Mouse (Mus musculus) neural tube, embryonic 14.5 days (tissue): Measurements from ENCODE around the gene 1700037H04Rik. TPM values are rescaled to one million over a fixed set of nuclear protein-coding genes. Genes with fewer than 3 reads are reported as not detected.

Experiments used
- ATAC-seq: fragments of 200-750 bp; cut with Nextera tagmentation; 2 replicates; pipeline ENCODE4 v1.8.0; 2017; ENCODE audit warnings: low read depth, mild to moderate bottlenecking, moderate TSS enrichment, moderate library complexity
- H3K27ac ChIP-seq: fragments of 300-500 bp; sonication (generic); 2 replicates; pipeline ENCODE4 v1.5.1; 2014; ENCODE audit warnings: low read depth, mild to moderate bottlenecking, control low read depth, low read length, moderate library complexity, mixed read lengths
- H3K27me3 ChIP-seq: fragments of 300-500 bp; sonication (generic); 2 replicates; pipeline ENCODE4 v1.6.1; 2014; ENCODE audit warnings: low read length; ENCODE audit not compliant: control insufficient read depth, insufficient read depth
- H3K36me3 ChIP-seq: fragments of 300-500 bp; sonication (generic); 2 replicates; pipeline ENCODE4 v1.6.1; 2014; ENCODE audit warnings: low read length, mixed read lengths; ENCODE audit not compliant: control insufficient read depth, insufficient read depth
- H3K4me1 ChIP-seq: fragments of 300-500 bp; sonication (generic); 2 replicates; pipeline ENCODE4 v1.6.1; 2014; ENCODE audit warnings: low read length; ENCODE audit not compliant: control insufficient read depth, insufficient read depth
- H3K4me2 ChIP-seq: fragments of 300-500 bp; sonication (generic); 2 replicates; pipeline ENCODE4 v1.6.1; 2014; ENCODE audit warnings: mild to moderate bottlenecking, low read depth, low read length, control low read depth
- H3K4me3 ChIP-seq: fragments of 300-500 bp; sonication (generic); 2 replicates; pipeline ENCODE4 v1.5.1; 2014; ENCODE audit warnings: low read depth, low read length, control low read depth, mixed read lengths
- H3K9ac ChIP-seq: fragments of 300-500 bp; sonication (generic); replicated peaks from 2 replicates; pipeline ENCODE4 v1.6.1; 2014; ENCODE audit warnings: low read depth, mild to moderate bottlenecking, control low read depth, low read length, mixed read lengths
- H3K9me3 ChIP-seq: fragments of 300-500 bp; sonication (generic); 2 replicates; pipeline ENCODE4 v1.6.1; 2016; ENCODE audit warnings: low read length; ENCODE audit not compliant: control insufficient read depth
- WGBS: fragments of 180-500 bp; shearing (Covaris S2); extraction: QIAGEN DNeasy Blood & Tissue Kit; methylation state at CpG from one replicate; pipeline ENCODE4 v1.1.7; 2014; 5-methylcytosine and 5-hydroxymethylcytosine counted together
- polyA plus RNA-seq: library from polyadenylated mRNA; unstranded; fragments of >200 nt; fragmentation: Nextera tagmentation; extraction: Ambion mirVana; gene quantifications from 2 replicates; pipeline ENCODE4 v1.2.1, GENCODE M21; 2014

Gene 1700037H04Rik
- polyA plus RNA-seq, 1 experiment from 2014 or later: 86.9 TPM

- H3K9me3 ChIP-seq: no peaks in the 10 kb centered on the region
- H3K9ac ChIP-seq: no peak overlapping the region
- H3K27me3 ChIP-seq: no peaks in the 10 kb centered on the region
- no peak overlapping the region for H3K4me3 ChIP-seq
- no peak overlapping the region for H3K4me2 ChIP-seq
- no peaks in the 10 kb centered on the region for H3K4me1 ChIP-seq
- H3K36me3 ChIP-seq: peaks cover 34% of the 10 kb centered on the region
- ATAC-seq: no peak
- no peak overlapping the region for H3K27ac ChIP-seq
- 65% methylated on average over 13 of the region's 13 CpGs for WGBS
Measured at GRCm38 (mm10) chr2:131145121-131145520, 14.8 kb downstream of the 1700037H04Rik start.

GRCm38 (mm10) chr2:131143007-131143780, 16.7 kb downstream of the 1700037H04Rik start:
- H3K4me2 ChIP-seq: no peak overlapping the region
- H3K36me3 ChIP-seq: peaks cover 27% of the 10 kb centered on the region
- no peaks in the 10 kb centered on the region for H3K27me3 ChIP-seq
- no peak overlapping the region for H3K4me3 ChIP-seq
- WGBS: 64% methylated on average over 22 of the region's 22 CpGs
- H3K27ac ChIP-seq: no peak overlapping the region
- H3K9ac ChIP-seq: no peak overlapping the region
- H3K9me3 ChIP-seq: no peaks in the 10 kb centered on the region
- no peak for ATAC-seq
- no peaks in the 10 kb centered on the region for H3K4me1 ChIP-seq

- ATAC-seq: peak; percentile 48; the same call in 1 of the 2 replicates
- H3K4me2 ChIP-seq: no peak overlapping the region
- 28% methylated on average over 18 of the region's 18 CpGs for WGBS
Measured at GRCm38 (mm10) chr2:131142592-131142991, 17.3 kb downstream of the 1700037H04Rik start.

GRCm38 (mm10) chr2:131141336-131141986, 18.4 kb downstream of the 1700037H04Rik start:
- Histone ChIP-seq H3K27me3 (no peaks in the 10 kb centered on the region), H3K4me2 (no peak overlapping the region), H3K36me3 (peaks cover 11% of the 10 kb centered on the region; the same call in 1 of the 2 replicates), H3K9ac (no peak overlapping the region), H3K9me3 (no peaks in the 10 kb centered on the region), H3K4me1 (no peaks in the 10 kb centered on the region), H3K27ac (no peak overlapping the region), H3K4me3 (no peak overlapping the region)
- no peak for ATAC-seq
- WGBS: 89% methylated on average over 8 of the region's 8 CpGs

More at GRCm38 (mm10) chr2:131142592-131142991, 17.3 kb downstream of the 1700037H04Rik start:
- H3K9ac ChIP-seq: no peak overlapping the region
- no peak overlapping the region for H3K27ac ChIP-seq
- H3K4me3 ChIP-seq: no peak overlapping the region
- no peaks in the 10 kb centered on the region for H3K27me3 ChIP-seq
- no peaks in the 10 kb centered on the region for H3K9me3 ChIP-seq
- peaks cover 22% of the 10 kb centered on the region; the same call in 1 of the 2 replicates for H3K36me3 ChIP-seq
- no peaks in the 10 kb centered on the region for H3K4me1 ChIP-seq

GRCm38 (mm10) chr2:131140533-131140905, 19.4 kb downstream of the 1700037H04Rik start:
- Histone ChIP-seq H3K4me1 (no peaks in the 10 kb centered on the region), H3K36me3 (peaks cover 11% of the 10 kb centered on the region; the same call in 1 of the 2 replicates), H3K4me3 (no peak overlapping the region), H3K9ac (no peak overlapping the region), H3K27me3 (no peaks in the 10 kb centered on the region), H3K4me2 (no peak overlapping the region), H3K27ac (no peak overlapping the region), H3K9me3 (no peaks in the 10 kb centered on the region)
- 75% methylated on average over 5 of the region's 5 CpGs for WGBS
- ATAC-seq: no peak

GRCm38 (mm10) chr2:131139886-131140532, 19.9 kb downstream of the 1700037H04Rik start:
- Histone ChIP-seq H3K9me3 (no peaks in the 10 kb centered on the region), H3K4me3 (no peak overlapping the region), H3K27me3 (no peaks in the 10 kb centered on the region), H3K4me1 (no peaks in the 10 kb centered on the region), H3K27ac (no peak overlapping the region), H3K9ac (no peak overlapping the region), H3K36me3 (peaks cover 11% of the 10 kb centered on the region; the same call in 1 of the 2 replicates), H3K4me2 (no peak overlapping the region)
- no peak for ATAC-seq
- WGBS: 69% methylated on average over 5 of the region's 5 CpGs

GRCm38 (mm10) chr2:131139287-131139686, 20.6 kb downstream of the 1700037H04Rik start:
- 88% methylated on average over 5 of the region's 5 CpGs for WGBS
- no peak for ATAC-seq
- Histone ChIP-seq H3K9ac (no peak overlapping the region), H3K27me3 (no peaks in the 10 kb centered on the region), H3K4me2 (no peak overlapping the region), H3K4me1 (no peaks in the 10 kb centered on the region), H3K36me3 (peaks cover 5% of the 10 kb centered on the region; the same call in 1 of the 2 replicates), H3K4me3 (no peak overlapping the region), H3K27ac (no peak overlapping the region), H3K9me3 (no peaks in the 10 kb centered on the region)

GRCm38 (mm10) chr2:131138760-131139159, 21.1 kb downstream of the 1700037H04Rik start:
- WGBS: 83% methylated on average over 7 of the region's 7 CpGs
- Histone ChIP-seq H3K4me3 (no peak overlapping the region), H3K4me1 (no peaks in the 10 kb centered on the region), H3K27me3 (no peaks in the 10 kb centered on the region), H3K27ac (no peak overlapping the region), H3K4me2 (no peak overlapping the region), H3K9me3 (no peaks in the 10 kb centered on the region), H3K9ac (no peak overlapping the region), H3K36me3 (0 out of 2 replicates have a peak, but pooled peaks cover 3% of the 10 kb centered on the region)
- no peak for ATAC-seq
